Mouse (Mus musculus): ENCODE data around the gene Stat5a.

GRCm38 (mm10) chr11:100927386-100927785 lies 68.2 kb downstream of the Stat5a start:
- TF ChIP-seq CTCF (IDR thresholded peaks at IDR 0.05; ENCODE audit: control insufficient read depth, insufficient read depth, insufficient replicate concordance, low read depth, low read length) (no peak), POLR2A (IDR thresholded peaks at IDR 0.05; ENCODE audit: control insufficient read depth, low read depth, low read length) (no peak)

All from testis, adult 2 months (tissue).